Mouse (Mus musculus) CD4-positive, CD25-positive, alpha-beta regulatory T cell, adult 9 weeks (primary cell): ENCODE results near the gene F10. TPM values are rescaled to one million over a fixed set of nuclear protein-coding genes. Genes with fewer than 3 reads are reported as not detected.

Experiments
- polyA plus RNA-seq: library from polyadenylated mRNA; unstranded; fragments of 100-300 nt; shearing (Covaris generic); gene quantifications from one replicate; pipeline ENCODE4 v1.2.1, GENCODE M21; 2017

Gene F10
- not detected for polyA plus RNA-seq

DNA sequence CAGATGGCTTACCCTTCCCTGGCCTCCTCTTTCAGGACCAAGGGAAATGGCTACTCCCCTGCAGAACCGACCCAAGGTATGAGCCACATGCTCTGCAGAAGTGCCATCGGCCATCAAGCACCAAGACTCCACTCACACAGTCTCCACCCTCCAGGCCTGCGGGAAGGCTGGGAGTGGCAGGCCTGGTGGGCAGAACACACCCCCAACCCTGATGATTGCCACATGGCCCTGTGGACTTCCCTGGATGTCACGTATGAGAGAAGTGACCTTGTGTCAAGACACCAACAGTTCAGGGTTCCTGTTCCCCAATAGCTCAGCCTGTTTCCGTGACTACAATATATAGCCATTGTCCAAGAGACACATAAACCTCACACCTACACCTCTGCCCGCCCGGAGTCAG is at the start of gene F10:
TSS of gene F10 (plus strand) at position 294 of the 400 bp plus-strand sequence.

DNA sequence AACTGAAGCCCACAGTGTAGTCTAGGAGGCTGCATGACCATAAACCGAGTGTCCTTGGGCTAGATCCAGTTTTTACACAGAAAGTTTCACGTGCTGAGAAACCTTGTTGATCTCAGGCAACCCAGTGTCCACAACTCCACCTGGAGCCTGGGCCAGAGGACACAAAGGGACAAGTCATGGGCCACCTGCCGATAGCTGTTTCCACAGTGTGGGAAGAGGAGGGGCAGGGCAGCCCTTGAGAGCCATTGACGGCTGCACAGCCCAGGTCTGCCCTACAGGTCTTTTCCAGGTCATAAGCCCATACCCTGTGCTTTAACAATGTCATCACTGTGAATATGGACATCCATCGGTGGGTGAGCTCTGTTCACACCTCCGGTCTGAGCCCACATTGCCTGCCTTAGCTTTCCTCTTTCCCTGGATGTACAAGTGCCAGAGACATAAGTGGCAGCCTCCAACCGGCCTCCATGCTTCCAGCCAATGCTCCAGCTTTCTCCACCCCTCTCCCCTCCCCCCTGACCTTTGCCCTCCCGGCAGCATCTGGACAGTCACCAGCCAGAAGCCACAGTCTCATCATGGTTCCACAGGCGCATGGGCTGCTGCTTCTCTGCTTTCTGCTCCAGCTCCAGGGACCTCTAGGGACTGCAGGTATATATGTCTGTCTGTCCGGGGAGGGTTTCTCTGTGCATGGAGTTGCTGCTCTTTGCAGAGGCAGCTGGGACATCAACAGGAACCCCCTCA is 11.5 kb upstream of the F10 start, which contains the start of gene F7:
TSS of gene F7 (plus strand) at position 548 of the 738 bp plus-strand sequence.

DNA sequence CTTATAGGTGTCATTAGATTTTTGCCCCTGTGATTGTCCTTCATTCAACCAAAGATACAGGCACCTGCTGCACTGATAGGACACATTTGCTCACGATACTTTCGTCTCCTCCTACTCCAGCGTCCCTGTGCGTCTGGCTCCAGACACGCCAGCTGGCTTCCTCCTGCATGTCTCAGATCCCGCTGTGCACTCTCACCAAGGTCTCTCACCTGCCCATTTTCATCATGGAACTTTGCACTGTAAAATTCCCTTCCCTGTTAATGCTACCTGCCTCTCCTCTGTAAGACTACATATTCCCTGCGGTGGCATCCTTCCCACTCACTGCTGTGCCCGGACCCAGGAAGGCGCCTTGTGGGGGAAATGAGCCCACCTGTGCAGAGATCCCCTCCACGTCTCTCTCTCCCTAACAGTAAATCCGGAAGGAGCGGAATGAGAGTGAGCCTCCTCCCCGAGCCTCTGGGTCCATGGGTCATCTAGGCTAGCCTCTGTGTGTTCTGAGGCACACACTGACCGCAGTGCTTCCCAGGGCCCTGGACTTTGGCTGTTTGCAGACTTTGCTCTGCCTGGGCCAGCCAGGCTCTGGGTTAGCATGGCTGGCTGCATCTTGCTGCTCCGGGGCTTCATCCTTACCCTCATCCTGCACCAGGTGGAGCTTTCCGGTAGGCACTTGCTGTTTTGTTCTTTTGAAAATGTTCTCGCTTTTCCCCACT is 23.5 kb downstream of the F10 start, which contains the start of gene Proz:
TSS of gene Proz (plus strand) at position 474 of the 710 bp plus-strand sequence.

DNA sequence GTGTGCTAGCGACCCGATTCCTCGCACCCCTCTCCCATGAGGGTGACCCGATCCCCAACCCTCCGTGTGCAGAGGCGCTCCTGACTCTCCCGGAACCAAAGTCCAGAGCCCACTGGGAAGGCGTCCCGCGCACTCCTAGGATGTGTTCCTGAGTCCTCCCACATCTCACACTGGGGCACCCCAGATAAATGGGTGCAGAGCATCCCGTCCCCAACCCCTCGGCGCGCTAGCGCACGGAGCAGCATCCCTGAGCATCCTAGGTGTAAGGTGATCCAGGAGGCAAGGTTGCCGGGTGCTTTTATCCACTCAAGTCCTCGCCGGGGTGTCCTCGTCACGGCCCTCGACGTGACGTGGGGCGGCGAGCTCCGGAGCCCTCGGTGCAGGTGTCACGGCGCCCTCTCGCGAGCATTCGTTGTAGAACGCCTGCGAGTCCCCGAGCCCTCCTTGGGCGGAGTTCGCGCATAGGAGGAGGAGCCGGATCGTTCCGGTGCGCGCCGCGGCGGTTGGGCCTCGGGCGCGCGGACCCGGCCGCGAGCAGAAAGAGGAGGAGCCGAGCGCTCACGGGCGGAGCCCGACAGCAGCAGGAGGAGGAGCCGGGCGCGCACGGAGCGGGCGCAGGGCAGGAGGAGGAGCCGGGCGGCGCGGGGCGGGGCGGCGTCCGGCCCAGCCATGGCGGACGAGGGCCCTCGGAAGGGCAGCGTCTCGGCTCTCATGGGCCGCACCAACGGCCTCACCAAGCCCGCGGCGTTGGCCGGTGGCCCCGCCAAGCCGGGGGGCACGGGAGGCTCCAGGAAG is 68.2 kb downstream of the F10 start, which contains the start of the genes Pcid2 and Cul4a:
TSS of gene Pcid2 (minus strand) at position 373 of the 795 bp plus-strand sequence.
TSS of gene Cul4a (plus strand) at position 535 of the 795 bp plus-strand sequence.

Other genes with a start within 250 kb of the F10 start
- gene Mcf2l, start 163.5 kb upstream of the F10 start, polyA plus RNA-seq, result 1.3 TPM
- not detected for gene F7, start 11.3 kb upstream of the F10 start, polyA plus RNA-seq
- gene Proz, start 23.6 kb downstream of the F10 start, polyA plus RNA-seq, result 2.6 TPM
- gene Pcid2, start 68.2 kb downstream of the F10 start, polyA plus RNA-seq, result 51.7 TPM
- 23.7 TPM for gene Cul4a, start 68.3 kb downstream of the F10 start, polyA plus RNA-seq
- 8.4 TPM for gene Lamp1, start 121.9 kb downstream of the F10 start, polyA plus RNA-seq
- gene Grtp1, start 163.3 kb downstream of the F10 start, polyA plus RNA-seq, result 1.6 TPM
- gene Adprhl1, start 216.9 kb downstream of the F10 start, polyA plus RNA-seq, result not detected